Mouse (Mus musculus) hindbrain, postnatal 0 days (tissue): ENCODE measurements around the gene Noct. TPM values are rescaled to one million over a fixed set of nuclear protein-coding genes. Genes with fewer than 3 reads are reported as not detected.
A peak's percentile ranks its signal among the peaks of the same experiment; 100 is the strongest.

Experiments used
- ATAC-seq: fragments of 200-750 bp; cut with Nextera tagmentation; 2 replicates; pipeline ENCODE4 v1.8.0; 2017; ENCODE audit warnings: mild to moderate bottlenecking, moderate TSS enrichment, moderate library complexity
- DNase-seq: peaks from one replicate; pipeline ENCODE4 v3.0.0-alpha.2; 2015; ENCODE audit warnings: low spot score
- H3K27ac ChIP-seq: fragments of 300-500 bp; sonication (generic); 2 replicates; pipeline ENCODE4 v1.5.1; 2014; ENCODE audit warnings: mild to moderate bottlenecking
- H3K27me3 ChIP-seq: fragments of 300-500 bp; sonication (generic); 2 replicates; pipeline ENCODE4 v1.6.1; 2014; ENCODE audit warnings: low read length, mixed read lengths; ENCODE audit not compliant: insufficient read depth
- H3K36me3 ChIP-seq: fragments of 300-500 bp; sonication (generic); 2 replicates; pipeline ENCODE4 v1.6.1; 2014; ENCODE audit warnings: low read length, mixed read lengths; ENCODE audit not compliant: insufficient read depth
- H3K4me1 ChIP-seq: fragments of 300-500 bp; sonication (generic); 2 replicates; pipeline ENCODE4 v1.6.1; 2014; ENCODE audit warnings: antibody characterized with exemption, low read length, mixed read lengths; ENCODE audit not compliant: insufficient read depth
- H3K4me2 ChIP-seq: fragments of 300-500 bp; sonication (generic); 2 replicates; pipeline ENCODE4 v1.6.1; 2014; ENCODE audit warnings: low read depth, mild to moderate bottlenecking, low read length, moderate library complexity, mixed read lengths
- H3K4me3 ChIP-seq: fragments of 300-500 bp; sonication (generic); 2 replicates; pipeline ENCODE4 v1.5.1; 2014; ENCODE audit warnings: low read length
- H3K9ac ChIP-seq: fragments of 300-500 bp; sonication (generic); replicated peaks from 2 replicates; pipeline ENCODE4 v1.6.1; 2014; ENCODE audit warnings: mild to moderate bottlenecking, low read length, moderate library complexity, mixed read lengths
- H3K9me3 ChIP-seq: fragments of 300-500 bp; sonication (generic); 2 replicates; pipeline ENCODE4 v1.6.1; 2016; ENCODE audit warnings: low read length, mixed read lengths
- CTCF ChIP-seq: IDR thresholded peaks from 2 replicates; pipeline ENCODE4 v1.5.1; 2016; ENCODE audit warnings: antibody characterized with exemption, control low read depth, low read depth
- WGBS: fragments of 180-500 bp; shearing (Covaris S2); extraction: QIAGEN DNeasy Blood & Tissue Kit; methylation state at CpG from one replicate; pipeline ENCODE4 v1.1.7; 2014; 5-methylcytosine and 5-hydroxymethylcytosine counted together
- polyA plus RNA-seq: library from polyadenylated mRNA; unstranded; fragments of >200 nt; fragmentation: Nextera tagmentation; extraction: Ambion mirVana; gene quantifications from 2 replicates; pipeline ENCODE4 v1.2.1, GENCODE M21; 2015
- total RNA-seq: library from RNA; depleted of rRNA; stranded (reverse); fragments of >200 nt; gene quantifications from 2 replicates; pipeline ENCODE4 v1.2.3, GENCODE M21; 2014

Noct gene
- total and polyA plus RNA-seq, 2 experiments from 2014 or later, result 31.6 to 40.8 TPM

DNA sequence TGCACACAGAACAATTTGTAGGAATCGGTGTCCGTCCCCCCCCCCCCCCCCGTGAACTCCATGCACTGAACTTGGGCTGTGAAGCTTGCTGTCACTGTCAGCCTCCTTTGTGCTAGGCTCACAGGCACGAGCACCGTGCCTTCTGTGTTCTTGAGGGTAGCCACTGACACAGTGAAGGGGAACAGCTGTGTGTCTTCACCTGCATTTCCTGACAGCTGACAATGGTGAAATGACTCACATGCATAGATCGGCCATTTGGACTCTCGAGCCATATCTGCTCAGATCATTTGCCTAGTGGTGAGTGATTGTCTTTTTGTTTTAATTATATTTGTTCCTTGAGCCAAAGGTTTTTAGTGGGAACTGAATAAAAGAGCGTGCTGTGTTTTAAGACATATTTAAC lies 38.7 kb downstream of the Noct start:
- H3K27ac ChIP-seq, result no peak overlapping the region
- no peak for TF ChIP-seq CTCF
- no peak overlapping the region for H3K4me3 ChIP-seq
- H3K36me3 ChIP-seq, result peaks cover 39% of the 10 kb centered on the region
- ATAC-seq (no peak), DNase-seq (no peak)
- no peak overlapping the region for H3K9ac ChIP-seq
- H3K4me2 ChIP-seq, result no peak overlapping the region
- H3K4me1 ChIP-seq, result no peaks in the 10 kb centered on the region
- H3K9me3 ChIP-seq, result no peaks in the 10 kb centered on the region
- no peaks in the 10 kb centered on the region for H3K27me3 ChIP-seq
- 87% methylated on average over 8 of the region's 8 CpGs for WGBS

DNA sequence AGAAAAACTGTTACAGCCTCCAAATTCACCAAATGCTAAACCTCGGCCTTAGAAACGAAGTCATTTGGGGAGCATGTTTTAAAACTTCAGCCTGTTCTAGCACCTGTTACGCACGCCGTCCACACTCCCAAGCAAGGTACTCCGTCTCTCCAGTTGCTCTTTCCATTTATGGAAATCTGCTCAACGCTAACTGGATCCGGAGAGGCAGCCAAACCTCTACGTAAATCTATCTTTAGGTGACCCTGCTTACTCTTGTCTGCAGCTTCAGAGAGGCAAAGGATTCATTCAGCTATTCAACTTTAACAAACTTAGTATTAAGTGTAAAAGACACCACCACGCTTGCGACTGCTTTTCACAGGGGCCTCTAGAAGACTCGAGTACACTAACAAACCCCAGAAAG lies 44.2 kb downstream of the Noct start:
- H3K4me3 ChIP-seq, result no peak overlapping the region
- H3K9me3 ChIP-seq, result no peaks in the 10 kb centered on the region
- no peaks in the 10 kb centered on the region for H3K27me3 ChIP-seq
- no peak for TF ChIP-seq CTCF
- no peak overlapping the region for H3K4me2 ChIP-seq
- no peaks in the 10 kb centered on the region for H3K4me1 ChIP-seq
- 90% methylated on average over 12 of the region's 12 CpGs for WGBS
- H3K36me3 ChIP-seq, result peaks cover 14% of the 10 kb centered on the region
- ATAC-seq (no peak), DNase-seq (no peak)
- no peak overlapping the region for H3K9ac ChIP-seq
- H3K27ac ChIP-seq, result no peak overlapping the region

DNA sequence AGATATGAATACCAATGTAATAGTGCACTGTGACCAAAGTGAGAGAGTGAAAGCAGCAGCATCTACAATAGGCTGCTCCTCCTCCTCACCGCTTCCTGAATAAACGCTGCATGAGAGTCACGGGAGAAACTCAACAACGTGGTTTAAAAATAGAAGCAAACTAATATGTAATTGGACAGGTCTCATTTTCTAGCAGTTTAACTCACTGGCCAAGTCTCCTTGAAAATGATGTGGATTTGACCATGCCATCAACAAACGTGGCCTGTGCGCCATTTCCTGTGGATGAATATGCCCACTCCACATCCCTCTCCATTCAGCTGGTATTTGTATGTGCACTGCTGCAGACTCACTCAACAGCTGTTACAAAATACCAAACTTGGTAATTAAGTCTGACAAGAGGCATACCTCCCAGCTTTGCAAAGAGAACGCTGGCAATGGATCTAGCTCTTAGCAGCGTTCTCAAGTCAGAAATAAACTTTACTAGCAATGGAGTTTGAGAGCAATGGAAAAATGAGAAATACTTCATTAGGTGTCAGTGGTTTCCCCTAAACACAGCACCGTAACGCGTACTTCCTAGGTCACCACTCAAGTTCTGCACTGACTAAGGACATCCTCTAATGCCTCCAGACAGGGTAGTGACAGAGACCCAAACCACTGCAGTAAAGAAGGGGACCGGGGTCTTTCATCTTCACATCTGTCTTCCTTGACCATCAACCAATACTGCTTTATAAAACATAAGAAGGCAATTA lies 46.0 kb downstream of the Noct start:
- TF ChIP-seq CTCF, result no peak
- Histone ChIP-seq H3K27ac (no peak overlapping the region), H3K4me1 (no peaks in the 10 kb centered on the region), H3K4me2 (no peak overlapping the region), H3K36me3 (no peaks in the 10 kb centered on the region), H3K27me3 (no peaks in the 10 kb centered on the region), H3K4me3 (no peak overlapping the region), H3K9ac (no peak overlapping the region), H3K9me3 (no peaks in the 10 kb centered on the region)
- DNase-seq, result no peak
- 86% methylated on average over 12 of the region's 12 CpGs for WGBS
- ATAC-seq, result no peak

DNA sequence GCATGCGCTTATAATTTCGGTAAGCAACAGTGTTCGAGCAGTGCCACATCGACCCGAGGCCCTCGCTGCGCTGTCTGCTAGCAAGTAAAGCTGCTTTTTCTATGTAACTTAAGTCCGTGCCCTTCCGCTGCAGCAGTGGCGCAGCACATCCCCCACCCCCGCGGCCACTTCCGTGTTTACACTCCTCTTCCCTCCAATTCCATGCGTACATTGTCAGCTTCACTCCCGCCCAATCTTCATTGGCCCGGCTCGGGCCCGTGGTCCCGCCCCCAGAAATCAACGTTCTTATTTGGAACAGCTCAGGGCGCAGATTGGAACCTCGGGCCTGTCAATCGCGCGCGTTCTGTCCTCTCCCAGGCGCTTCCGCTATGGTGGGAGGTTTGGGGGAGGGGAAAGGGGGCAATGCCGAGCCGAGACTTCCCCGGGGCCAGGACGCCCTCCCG lies 51.7 kb downstream of the Noct start:
- Histone ChIP-seq H3K36me3 (no peaks in the 10 kb centered on the region), H3K4me1 (no peaks in the 10 kb centered on the region), H3K27ac (peak overlapping the region; percentile 97), H3K9ac (peak overlapping the region; percentile 88), H3K9me3 (no peaks in the 10 kb centered on the region), H3K4me2 (peak overlapping the region; percentile 81), H3K27me3 (no peaks in the 10 kb centered on the region), H3K4me3 (peak overlapping the region; percentile 99)
- DNase-seq (peak; percentile 99), ATAC-seq (peak; percentile 98)
- WGBS, result under 1% methylated on average over 32 of the region's 33 CpGs
- no peak for TF ChIP-seq CTCF

DNA sequence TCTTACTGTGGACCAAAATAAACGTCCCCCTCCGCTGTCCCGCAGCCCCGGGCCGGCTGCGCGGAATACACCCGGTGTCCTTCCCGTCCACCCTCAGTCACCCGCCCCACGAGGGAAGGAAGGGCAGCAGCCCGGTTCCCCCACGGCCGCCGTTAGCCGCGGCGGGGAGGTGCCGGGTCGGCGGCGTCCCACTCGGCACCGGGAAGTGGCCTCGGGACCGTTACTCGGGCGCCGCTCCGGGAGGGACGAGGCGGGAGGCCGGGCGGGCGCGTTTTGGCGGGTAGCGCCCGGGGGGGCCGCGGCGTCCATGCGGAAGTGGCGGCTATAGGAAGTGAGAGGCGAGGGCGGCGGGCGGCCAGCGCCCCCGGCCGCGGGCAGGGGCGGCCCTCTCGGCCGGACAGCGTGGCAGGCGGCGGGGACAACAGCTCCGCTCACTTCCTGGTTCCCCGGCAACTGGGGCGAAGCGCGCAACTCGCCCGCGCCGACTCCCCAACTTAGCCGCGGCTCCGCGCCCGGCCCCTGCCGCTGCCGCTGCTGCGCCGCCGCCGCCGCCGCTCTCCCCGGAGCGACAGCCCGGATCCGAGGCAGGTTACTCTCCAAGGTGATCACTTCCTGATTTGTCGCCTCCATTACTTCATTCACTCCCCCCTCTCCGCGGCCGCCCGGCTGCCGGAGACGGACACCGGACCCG lies 52.3 kb downstream of the Noct start:
- peak overlapping the region; percentile 97 for H3K27ac ChIP-seq
- ATAC-seq, result peak; percentile 21
- peak; percentile 57 for DNase-seq
- peak overlapping the region; percentile 88 for H3K9ac ChIP-seq
- H3K4me1 ChIP-seq, result no peaks in the 10 kb centered on the region
- no peak for TF ChIP-seq CTCF
- H3K4me2 ChIP-seq, result peak overlapping the region; percentile 81
- H3K27me3 ChIP-seq, result no peaks in the 10 kb centered on the region
- H3K9me3 ChIP-seq, result no peaks in the 10 kb centered on the region
- peak overlapping the region; percentile 99 for H3K4me3 ChIP-seq
- no peaks in the 10 kb centered on the region for H3K36me3 ChIP-seq
- 0% methylated on average over 54 of the region's 93 CpGs for WGBS

DNA sequence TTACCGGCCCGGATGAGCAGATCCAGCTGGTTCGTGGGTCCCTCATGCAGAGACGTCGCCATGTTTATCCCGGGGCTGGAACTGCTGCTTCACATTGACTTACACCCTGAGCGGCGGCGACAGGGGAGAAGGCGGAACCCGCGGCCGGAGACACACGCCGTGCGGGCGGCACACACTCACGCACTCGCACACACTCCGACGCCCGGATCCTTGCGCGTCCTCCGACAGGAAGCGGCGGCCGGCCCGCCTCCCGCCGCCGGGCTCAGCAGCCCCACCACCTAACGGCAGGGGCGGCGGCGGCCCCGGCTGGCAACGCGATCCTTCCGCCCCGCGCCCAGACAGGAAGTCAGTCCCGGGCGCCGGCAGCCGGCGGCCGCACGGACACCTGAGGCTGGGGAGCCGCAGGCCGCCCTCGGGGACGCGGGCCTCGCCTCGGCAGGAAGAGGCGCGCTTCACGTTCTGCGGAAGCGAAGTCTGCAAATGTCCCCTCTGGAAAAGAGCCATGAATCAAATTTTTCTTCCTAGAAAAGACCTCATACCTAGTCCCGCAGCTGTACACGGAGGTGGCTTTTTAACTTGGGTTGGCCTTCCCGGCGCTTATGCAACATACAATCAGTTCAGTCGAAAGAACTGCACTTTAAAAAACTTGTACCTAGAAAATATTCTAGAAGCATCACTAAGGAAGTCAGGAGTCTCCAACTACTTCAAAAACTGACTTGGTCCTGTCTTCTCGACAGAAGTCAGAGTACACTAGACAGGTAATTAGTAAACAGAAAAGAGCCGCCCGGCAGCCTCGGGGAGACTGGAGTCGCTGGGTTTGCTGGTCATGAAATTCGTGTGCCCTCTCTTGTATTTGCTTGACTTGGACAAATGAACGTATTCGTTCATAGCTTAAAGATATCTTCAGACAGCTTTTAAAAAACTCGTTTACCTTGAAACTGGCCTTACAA lies 53.2 kb downstream of the Noct start:
- H3K4me3 ChIP-seq, result peak overlapping the region; percentile 99
- WGBS, result under 1% methylated on average over 75 of the region's 75 CpGs

More for the DNA sequence above, 53.2 kb downstream of the Noct start:
- Histone ChIP-seq H3K4me1 (no peaks in the 10 kb centered on the region), H3K4me2 (peak overlapping the region; percentile 81), H3K27ac (peak overlapping the region; percentile 97), H3K9me3 (no peaks in the 10 kb centered on the region), H3K9ac (peak overlapping the region; percentile 88), H3K36me3 (no peaks in the 10 kb centered on the region), H3K27me3 (no peaks in the 10 kb centered on the region)
- no peak for TF ChIP-seq CTCF
- DNase-seq (peak; percentile 91), ATAC-seq (peak; percentile 72)
